Mouse (Mus musculus) midbrain, postnatal 0 days (tissue): Measurements from ENCODE around the gene Vax1. TPM values are rescaled to one million over a fixed set of nuclear protein-coding genes. Genes with fewer than 3 reads are reported as not detected.

Source experiments
- ATAC-seq: fragments of 200-750 bp; cut with Nextera tagmentation; 2 replicates; pipeline ENCODE4 v1.8.0; 2017; ENCODE audit warnings: moderate number of reproducible peaks, mild to moderate bottlenecking, moderate TSS enrichment, moderate library complexity; ENCODE audit not compliant: low FRiP score
- DNase-seq: peaks from one replicate; pipeline ENCODE4 v3.0.0-alpha.2; 2015; ENCODE audit warnings: low spot score
- H3K27ac ChIP-seq: fragments of 300-500 bp; sonication (generic); 2 replicates; pipeline ENCODE4 v1.5.1; 2014; ENCODE audit warnings: low read depth, mild to moderate bottlenecking, low read length, mixed read lengths
- H3K27me3 ChIP-seq: fragments of 300-500 bp; sonication (generic); 2 replicates; pipeline ENCODE4 v1.6.1; 2014; ENCODE audit warnings: low read length, control low read depth, mixed read lengths; ENCODE audit not compliant: insufficient read depth
- H3K36me3 ChIP-seq: fragments of 300-500 bp; sonication (generic); 2 replicates; pipeline ENCODE4 v1.6.1; 2014; ENCODE audit warnings: low read length, control low read depth, mixed read lengths; ENCODE audit not compliant: insufficient read depth
- H3K4me1 ChIP-seq: fragments of 300-500 bp; sonication (generic); 2 replicates; pipeline ENCODE4 v1.6.1; 2014; ENCODE audit warnings: mild to moderate bottlenecking, control low read depth, antibody characterized with exemption, low read length, mixed read lengths; ENCODE audit not compliant: insufficient read depth
- H3K4me2 ChIP-seq: fragments of 300-500 bp; sonication (generic); 2 replicates; pipeline ENCODE4 v1.6.1; 2014; ENCODE audit warnings: low read depth, mild to moderate bottlenecking, low read length, mixed read lengths; ENCODE audit not compliant: poor library complexity, severe bottlenecking
- H3K4me3 ChIP-seq: fragments of 300-500 bp; sonication (generic); 2 replicates; pipeline ENCODE4 v1.5.1; 2014; ENCODE audit warnings: low read depth, mild to moderate bottlenecking, low read length, moderate library complexity
- H3K9ac ChIP-seq: fragments of 300-500 bp; sonication (generic); replicated peaks from 2 replicates; pipeline ENCODE4 v1.6.1; 2014; ENCODE audit warnings: mild to moderate bottlenecking, low read length, moderate library complexity, mixed read lengths; ENCODE audit not compliant: poor library complexity, severe bottlenecking
- H3K9me3 ChIP-seq: fragments of 300-500 bp; sonication (generic); 2 replicates; pipeline ENCODE4 v1.6.1; 2016; ENCODE audit warnings: low read length, control low read depth
- CTCF ChIP-seq: IDR thresholded peaks from 2 replicates; pipeline ENCODE4 v1.5.1; 2016; ENCODE audit warnings: antibody characterized with exemption, mild to moderate bottlenecking
- WGBS: fragments of 180-500 bp; shearing (Covaris S2); extraction: QIAGEN DNeasy Blood & Tissue Kit; methylation state at CpG from one replicate; pipeline ENCODE4 v1.1.7; 2014; 5-methylcytosine and 5-hydroxymethylcytosine counted together
- polyA plus RNA-seq: library from polyadenylated mRNA; unstranded; fragments of >200 nt; fragmentation: Nextera tagmentation; extraction: Ambion mirVana; gene quantifications from 2 replicates; pipeline ENCODE4 v1.2.1, GENCODE M21; 2015
- total RNA-seq: library from RNA; depleted of rRNA; stranded (reverse); fragments of >200 nt; gene quantifications from 2 replicates; pipeline ENCODE4 v1.2.3, GENCODE M21; 2014; rRNA removed

The Vax1 gene
- total and polyA plus RNA-seq, 2 experiments from 2014 or later: 2.2 TPM; not detected in 1

DNA sequence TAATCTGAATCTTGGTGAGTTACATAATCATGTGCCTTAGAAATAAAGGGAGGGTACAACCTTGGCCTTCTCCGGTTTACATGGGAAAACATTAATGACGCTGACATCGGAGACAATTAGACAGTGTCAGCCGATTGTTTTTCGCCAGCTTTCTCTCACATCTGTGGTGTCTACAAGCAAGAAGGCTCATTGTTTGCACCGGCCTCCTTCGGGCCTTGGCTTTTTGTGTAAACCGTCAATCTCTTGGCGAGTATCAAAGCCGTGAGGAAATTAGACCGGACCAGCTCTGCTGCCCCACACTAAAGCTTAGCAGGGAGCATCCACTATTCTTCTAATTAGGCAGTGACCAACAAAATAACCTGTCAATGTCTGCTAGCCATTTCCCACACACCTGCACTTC lies 36.7 kb downstream of the Vax1 start:
- no peak overlapping the region for H3K4me2 ChIP-seq
- no peak for ATAC-seq
- 14% methylated on average over 11 of the region's 11 CpGs for WGBS
- no peaks in the 10 kb centered on the region for H3K9me3 ChIP-seq
- no peaks in the 10 kb centered on the region for H3K36me3 ChIP-seq
- no peak overlapping the region for H3K4me3 ChIP-seq
- no peak overlapping the region for H3K27ac ChIP-seq
- H3K9ac ChIP-seq: no peak overlapping the region
- no peak for TF ChIP-seq CTCF
- peaks cover 10% of the 10 kb centered on the region; the same call in 1 of the 2 replicates for H3K27me3 ChIP-seq
- H3K4me1 ChIP-seq: no peaks in the 10 kb centered on the region
- peak; percentile 2 for DNase-seq

DNA sequence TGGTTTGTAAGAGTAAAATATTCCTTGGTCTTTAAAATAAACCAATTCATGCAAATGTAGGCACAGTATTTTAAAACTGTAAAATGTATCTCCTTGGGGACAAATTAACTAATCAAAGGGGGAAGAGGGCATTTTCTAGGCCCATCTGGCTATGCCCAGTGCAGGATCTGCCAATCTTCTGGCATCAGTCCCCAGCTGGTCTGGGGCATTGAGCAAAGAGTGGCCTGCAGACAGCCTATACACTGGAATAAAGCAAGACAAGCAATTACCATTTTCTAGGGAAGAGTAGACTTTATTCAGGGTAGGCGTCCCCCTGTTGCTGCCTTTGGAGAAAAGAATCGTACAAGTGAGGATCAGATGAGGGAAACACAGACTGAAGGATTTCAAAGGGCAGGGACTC lies 40.2 kb downstream of the Vax1 start:
- H3K4me2 ChIP-seq: no peak overlapping the region
- H3K36me3 ChIP-seq: no peaks in the 10 kb centered on the region
- no peak overlapping the region for H3K4me3 ChIP-seq
- no peak for ATAC-seq
- no peak overlapping the region for H3K27ac ChIP-seq
- WGBS: 56% methylated on average over 2 of the region's 2 CpGs
- no peaks in the 10 kb centered on the region for H3K9me3 ChIP-seq
- H3K4me1 ChIP-seq: no peaks in the 10 kb centered on the region
- no peak for TF ChIP-seq CTCF
- H3K9ac ChIP-seq: no peak overlapping the region
- peaks cover 6% of the 10 kb centered on the region; the same call in 1 of the 2 replicates for H3K27me3 ChIP-seq
- DNase-seq: no peak

DNA sequence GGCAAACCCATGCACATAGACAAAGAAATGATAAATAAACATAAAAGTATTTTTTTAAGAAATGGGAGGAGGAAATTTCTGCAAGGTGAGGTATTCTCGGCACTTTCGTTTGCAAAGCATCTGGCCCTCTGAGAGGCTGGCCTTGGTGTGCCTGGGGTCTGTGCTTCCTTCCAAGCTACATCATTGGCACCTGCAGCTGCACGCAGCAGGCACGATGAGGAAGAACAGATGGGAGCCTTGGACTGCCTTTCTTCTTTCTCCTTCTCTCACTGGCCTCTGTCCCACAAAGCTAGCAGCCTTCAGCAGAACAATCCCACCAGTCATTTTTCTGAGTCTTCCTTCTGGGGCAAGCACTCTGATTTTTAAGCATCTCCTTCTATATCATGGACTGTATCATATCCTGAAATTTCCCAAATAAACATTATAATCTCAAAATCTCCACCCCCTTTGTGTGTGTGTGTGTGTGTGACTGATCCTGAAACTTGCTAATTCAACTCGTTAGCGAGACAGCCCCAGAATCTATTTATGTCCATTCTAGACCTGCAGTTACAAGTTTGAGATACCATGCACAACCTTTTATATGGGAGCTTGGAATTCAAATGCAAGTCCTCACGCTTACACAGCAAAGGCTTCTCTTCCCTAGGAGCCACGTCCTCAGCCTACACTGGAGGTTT lies 41.2 kb downstream of the Vax1 start:
- no peak for ATAC-seq
- 81% methylated on average over 8 of the region's 8 CpGs for WGBS
- Histone ChIP-seq H3K9me3 (no peaks in the 10 kb centered on the region), H3K27ac (no peak overlapping the region), H3K4me1 (no peaks in the 10 kb centered on the region), H3K27me3 (peaks cover 6% of the 10 kb centered on the region; the same call in 1 of the 2 replicates), H3K4me3 (no peak overlapping the region), H3K9ac (no peak overlapping the region), H3K4me2 (no peak overlapping the region), H3K36me3 (no peaks in the 10 kb centered on the region)
- no peak for TF ChIP-seq CTCF
- peak; percentile 22 for DNase-seq

DNA sequence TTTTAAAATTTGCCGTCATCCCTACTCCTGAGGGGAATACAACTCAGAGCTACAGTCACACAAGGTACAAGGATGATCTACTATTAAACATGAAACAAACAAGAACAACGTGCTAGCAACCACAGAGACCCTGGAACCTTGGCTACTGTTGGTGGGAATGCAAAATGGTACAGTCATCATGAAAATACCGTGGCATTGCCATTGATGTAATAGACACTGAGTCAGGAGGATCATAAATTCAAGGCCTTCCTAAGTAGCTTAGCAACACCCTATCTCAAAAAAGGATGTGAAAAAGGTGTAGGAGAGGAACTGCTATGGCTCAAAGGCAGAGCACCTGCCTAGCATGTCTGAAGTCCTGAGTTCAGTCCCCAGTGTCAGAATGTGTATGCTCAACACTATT lies 42.4 kb downstream of the Vax1 start:
- Histone ChIP-seq H3K4me2 (no peak overlapping the region), H3K36me3 (no peaks in the 10 kb centered on the region), H3K9ac (no peak overlapping the region), H3K27me3 (peaks cover 6% of the 10 kb centered on the region; the same call in 1 of the 2 replicates), H3K4me3 (no peak overlapping the region), H3K4me1 (no peaks in the 10 kb centered on the region), H3K9me3 (no peaks in the 10 kb centered on the region), H3K27ac (no peak overlapping the region)
- DNase-seq: no peak
- WGBS: 91% methylated on average over 3 of the region's 3 CpGs
- ATAC-seq: no peak
- TF ChIP-seq CTCF: no peak

Other genes with a start within 250 kb of the Vax1 start
- gene Eno4, start 226.6 kb downstream of the Vax1 start, total RNA-seq: 0.42 and 0.71 TPM in 2 replicates
- 1.3 and 1.5 TPM in 2 replicates for gene Eno4, start 226.6 kb downstream of the Vax1 start, polyA plus RNA-seq
- gene Hspa12a, start 226.4 kb downstream of the Vax1 start, total RNA-seq: 73.7 and 80.0 TPM in 2 replicates
- gene Hspa12a, start 226.4 kb downstream of the Vax1 start, polyA plus RNA-seq: 53.8 and 54.0 TPM in 2 replicates
- 69.8 and 70.9 TPM in 2 replicates for gene Shtn1, start 94.0 kb downstream of the Vax1 start, total RNA-seq
- gene Shtn1, start 94.0 kb downstream of the Vax1 start, polyA plus RNA-seq: 67.5 and 68.1 TPM in 2 replicates
- not detected in 2 replicates for gene Kcnk18, start 49.2 kb upstream of the Vax1 start, total RNA-seq
- not detected in 2 replicates for gene Kcnk18, start 49.2 kb upstream of the Vax1 start, polyA plus RNA-seq
- gene Slc18a2, start 90.8 kb upstream of the Vax1 start, total RNA-seq: 21.4 and 21.7 TPM in 2 replicates
- 19.5 TPM in 2 replicates for gene Slc18a2, start 90.8 kb upstream of the Vax1 start, polyA plus RNA-seq
- gene Rps12-ps3, start 152.2 kb upstream of the Vax1 start, total RNA-seq: 77.4 and 105 TPM in 2 replicates
- gene Rps12-ps3, start 152.2 kb upstream of the Vax1 start, polyA plus RNA-seq: 9.1 and 9.7 TPM in 2 replicates
- gene Pdzd8, start 175.7 kb upstream of the Vax1 start, total RNA-seq: 48.8 and 56.3 TPM in 2 replicates
- 8.8 and 11.3 TPM in 2 replicates for gene Pdzd8, start 175.7 kb upstream of the Vax1 start, polyA plus RNA-seq